Mouse (Mus musculus) thymus, adult 18-20 months (tissue): ENCODE measurements around the gene Cyb561a3.

Source experiments
- DNase-seq, 2 experiments: peaks; one replicate each; pipeline ENCODE4 v3.0.0; 2022; ENCODE audit warnings: mixed read lengths in 2 of 2

The Cyb561a3 gene

DNA sequence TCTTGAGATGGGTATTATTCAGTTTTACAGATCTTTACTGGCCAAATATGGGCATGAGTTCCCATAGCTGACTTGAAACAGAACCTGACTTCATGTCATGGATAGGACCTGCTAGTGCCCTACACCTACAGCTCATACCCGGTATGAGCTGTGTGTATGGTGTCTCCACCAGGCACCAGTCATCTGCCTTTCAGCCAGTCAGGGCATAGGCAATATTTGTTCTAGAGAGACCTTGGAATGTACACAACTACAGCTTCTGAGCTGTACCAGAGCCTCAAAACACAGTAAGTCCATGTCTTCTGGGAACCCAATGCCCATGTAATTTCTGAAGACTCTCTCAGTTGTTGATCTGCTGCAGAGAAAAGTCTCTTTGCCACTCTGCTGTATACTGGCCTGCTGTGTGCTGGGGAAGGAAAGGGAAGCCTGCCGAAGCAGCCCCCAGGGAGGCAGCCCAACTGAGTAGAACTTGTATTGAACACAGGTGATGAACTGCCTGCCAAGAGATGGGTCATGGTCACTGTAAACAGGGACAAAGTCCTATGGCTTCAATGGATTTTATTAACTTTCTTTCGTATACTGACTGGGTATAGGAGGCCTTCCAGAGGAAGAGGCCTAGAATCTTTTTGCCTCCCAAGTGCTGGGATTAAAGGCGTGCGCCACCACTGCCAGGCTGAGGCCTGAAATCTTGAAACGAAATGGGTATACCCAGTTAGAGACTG lies 14.8 kb downstream of the Cyb561a3 start:
- DNase-seq: no peak

GRCm38 (mm10) chr19:10598188-10598587 lies 21.2 kb downstream of the Cyb561a3 start:
- no peak for DNase-seq

- no peak for DNase-seq
Observed at GRCm38 (mm10) chr19:10599648-10600047, 22.7 kb downstream of the Cyb561a3 start.

DNA sequence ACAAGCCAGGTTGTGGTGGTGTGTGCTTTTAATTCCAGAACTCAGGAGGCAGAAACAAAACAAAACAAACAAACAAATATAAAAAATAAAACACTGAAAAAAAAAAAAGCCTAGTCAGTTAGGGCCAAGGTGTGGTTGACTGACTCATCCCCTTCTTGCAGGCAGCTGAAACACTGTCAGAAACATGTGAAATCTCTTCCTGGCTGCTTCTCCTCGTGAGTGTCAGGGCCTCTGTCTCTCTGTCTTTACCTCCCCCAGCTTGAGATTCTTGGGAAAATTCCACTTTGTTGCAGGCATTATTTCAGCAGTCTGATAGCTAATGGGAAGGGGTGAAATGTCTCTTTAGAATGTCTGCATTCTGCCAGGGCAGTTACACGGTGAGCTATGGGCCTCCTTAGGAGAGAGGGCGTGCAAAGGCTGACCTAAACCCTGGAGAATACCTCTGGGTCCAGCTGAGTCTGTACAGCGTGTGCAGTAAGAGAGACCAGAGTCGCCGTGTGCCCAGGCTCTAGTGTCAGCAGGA lies 25.3 kb downstream of the Cyb561a3 start:
- peak in 1 of 2 experiments; percentile 17 for DNase-seq

- DNase-seq: peak; percentile 74 to 81
Observed at GRCm38 (mm10) chr19:10602787-10603186, 25.8 kb downstream of the Cyb561a3 start.

- peak in 1 of 2 experiments; percentile 15 for DNase-seq
Observed at GRCm38 (mm10) chr19:10603660-10604523, 26.9 kb downstream of the Cyb561a3 start.

DNA sequence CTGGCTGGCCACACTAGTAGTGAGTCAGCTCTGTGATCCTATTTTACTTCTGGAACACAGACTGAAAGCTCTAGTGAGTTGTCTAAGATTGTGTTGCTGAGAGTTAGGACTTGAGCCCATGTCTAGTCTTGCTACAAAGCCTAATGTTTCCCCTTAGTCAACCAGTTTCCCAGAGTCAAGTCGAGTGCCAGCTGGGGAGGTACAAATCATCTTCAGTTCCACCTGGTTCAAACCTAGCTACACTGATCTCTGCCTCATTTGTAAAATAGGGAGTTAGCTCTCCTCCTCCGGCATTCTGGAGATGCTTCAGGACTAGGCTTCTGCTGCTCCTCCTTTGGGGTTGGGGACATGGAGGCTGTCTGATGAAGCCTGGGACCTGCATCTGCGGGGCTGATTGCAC lies 27.6 kb downstream of the Cyb561a3 start:
- no peak for DNase-seq

DNA sequence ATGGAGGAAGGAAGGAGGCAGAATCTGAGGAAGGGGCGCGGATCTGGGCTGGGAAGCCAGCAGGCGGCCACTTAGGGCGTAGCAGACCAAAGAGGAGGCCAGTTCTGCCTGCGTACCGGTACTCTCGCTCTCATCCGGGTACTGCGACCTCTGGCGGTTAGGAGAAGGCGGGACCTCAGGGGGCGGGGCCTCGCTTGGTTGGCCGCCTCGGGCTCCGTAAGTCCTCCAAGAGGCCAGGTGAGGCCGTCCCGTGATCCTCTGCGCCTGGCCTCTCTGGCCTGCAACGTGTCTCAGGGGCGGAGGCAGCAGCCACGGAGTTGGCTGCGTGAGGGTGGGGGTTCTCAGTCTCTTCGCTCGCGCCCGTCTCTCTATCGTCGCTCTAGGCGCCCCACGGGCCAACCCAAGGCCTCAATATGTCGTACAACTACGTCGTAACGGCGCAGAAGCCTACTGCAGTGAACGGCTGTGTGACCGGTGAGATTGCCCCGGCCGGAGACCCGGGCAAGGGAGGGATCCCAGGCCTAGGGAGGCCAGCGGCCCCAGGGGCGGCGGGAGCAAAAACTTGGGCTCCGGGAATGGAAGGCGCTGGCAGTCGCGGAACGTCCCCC lies 28.4 kb downstream of the Cyb561a3 start, which contains the start of the genes Ddb1 and Tkfc:
Ddb1 (plus strand) TSS at position 35 of the 608 bp plus-strand sequence.
Tkfc (minus strand) TSS at position 362 of the 608 bp plus-strand sequence.
- peak; percentile 96 to 97 for DNase-seq

DNA sequence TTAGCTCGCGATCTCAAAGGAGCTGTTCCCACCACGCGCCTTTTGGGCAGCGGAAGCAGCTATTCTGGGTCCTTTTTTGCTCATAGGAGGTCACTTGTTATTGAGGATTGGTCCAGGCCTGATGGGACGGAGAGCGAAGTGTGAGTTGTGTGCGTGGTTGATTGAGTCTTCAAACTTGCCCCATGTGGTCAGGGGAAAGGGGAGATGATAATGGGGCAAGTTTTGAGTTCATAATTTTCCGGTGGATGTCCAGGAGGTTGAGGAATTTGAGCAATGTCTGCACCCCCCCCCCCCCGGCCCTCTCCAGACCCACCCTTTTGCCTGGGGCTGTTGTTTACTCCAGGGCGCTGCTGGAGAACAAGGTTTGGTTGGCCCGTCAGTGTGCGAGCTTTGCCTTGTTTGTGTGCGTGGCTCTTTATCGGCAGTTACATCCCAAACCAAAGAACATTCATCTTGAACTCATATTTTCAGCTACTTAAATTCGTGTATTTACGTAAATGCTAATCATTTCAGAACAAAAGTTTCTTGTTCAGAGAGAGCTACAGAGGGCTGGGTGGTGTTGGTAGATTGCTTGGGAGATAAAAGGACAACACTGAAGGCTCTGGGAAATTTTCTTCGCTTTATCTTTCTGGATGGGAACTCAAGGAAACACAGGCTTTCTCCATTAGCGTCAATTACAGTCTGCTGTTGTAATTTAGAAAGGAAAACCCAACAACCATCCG lies 29.1 kb downstream of the Cyb561a3 start:
- no peak for DNase-seq

DNA sequence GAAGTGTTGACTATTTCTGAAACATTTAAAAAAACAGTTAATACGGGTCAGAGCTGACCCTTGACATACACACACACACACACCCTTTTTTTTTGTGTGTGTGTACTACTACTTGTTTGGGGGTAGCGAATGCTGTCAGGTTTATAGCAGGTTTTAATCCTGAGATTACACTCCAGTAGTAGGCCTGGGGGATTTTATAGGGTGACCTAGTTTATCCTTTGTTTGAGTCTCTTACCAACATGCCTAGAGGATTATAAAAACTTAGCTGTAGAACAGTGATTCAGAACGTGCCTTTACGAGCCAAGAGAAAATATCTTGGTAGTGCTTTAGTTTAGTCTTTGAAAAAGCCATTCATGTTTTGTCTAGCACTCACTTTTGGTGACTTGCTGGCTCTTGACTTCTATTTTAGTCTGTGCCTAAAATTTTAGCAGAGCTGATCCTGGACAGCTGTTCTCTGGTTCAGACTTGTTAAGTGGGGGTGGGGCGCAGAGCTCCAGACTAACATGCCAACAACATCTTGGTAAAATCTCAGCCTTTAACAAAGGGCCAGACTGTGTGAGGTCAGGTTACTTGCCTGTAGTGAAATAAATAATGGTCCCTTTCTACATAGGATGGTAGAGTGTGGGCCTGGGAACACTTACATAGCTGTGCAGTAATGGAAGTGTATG lies 31.7 kb downstream of the Cyb561a3 start:
- DNase-seq: no peak

GRCm38 (mm10) chr19:10634106-10634871 lies 57.3 kb downstream of the Cyb561a3 start, which contains the start of gene Vwce:
Vwce (plus strand) TSS chr19:10634213.
- DNase-seq: peak; percentile 13 to 39

GRCm38 (mm10) chr19:10634872-10635318 lies 57.9 kb downstream of the Cyb561a3 start:
- DNase-seq: no peak

DNA sequence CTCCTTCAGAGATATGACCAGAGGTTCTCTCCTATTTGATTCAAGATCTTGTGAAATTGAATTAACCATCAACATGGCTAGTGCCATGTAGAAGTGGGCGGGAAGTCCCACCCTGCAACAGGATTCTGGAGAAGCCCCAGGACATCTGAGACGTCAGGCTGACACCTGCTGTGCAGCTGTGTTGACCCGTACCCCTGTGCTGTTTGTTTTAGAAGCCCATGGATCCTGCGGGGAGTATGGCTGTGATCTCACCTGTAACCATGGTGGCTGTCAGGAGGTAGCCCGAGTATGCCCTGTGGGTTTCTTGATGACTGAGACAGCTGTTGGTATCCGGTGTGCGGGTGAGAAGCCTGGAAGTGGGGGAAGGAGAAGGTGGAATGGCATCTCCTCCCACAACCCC lies 60.9 kb downstream of the Cyb561a3 start:
- no peak for DNase-seq

- DNase-seq: no peak
Observed at GRCm38 (mm10) chr19:10640080-10640479, 63.1 kb downstream of the Cyb561a3 start.

- no peak for DNase-seq
Observed at GRCm38 (mm10) chr19:10640589-10641378, 63.8 kb downstream of the Cyb561a3 start.
